Mouse (Mus musculus): Measurements from ENCODE around the gene Ifna7.

Gene Ifna7

DNA sequence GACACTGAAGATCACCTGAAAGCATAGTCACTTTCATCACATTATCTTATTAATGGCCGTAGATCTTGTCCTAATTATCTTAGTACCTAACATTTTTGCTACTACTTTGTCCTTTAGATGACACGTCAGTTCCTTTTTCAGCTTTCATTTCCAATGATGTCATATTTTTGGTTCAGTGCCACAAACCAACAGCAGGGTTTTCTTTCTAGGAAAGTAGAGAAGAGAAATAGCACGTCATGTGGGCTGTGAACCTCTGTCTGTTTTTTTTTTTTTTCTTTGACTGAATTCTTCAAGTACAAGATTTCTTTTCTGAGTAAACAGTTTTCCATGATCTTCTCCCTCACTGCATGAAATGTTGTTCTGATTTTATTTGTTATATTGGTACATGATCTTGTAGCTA, 24.0 kb downstream of the Ifna7 start:
- DNase-seq (ENCODE audit: low read depth, low spot score), result no peak

GRCm38 (mm10) chr4:88841438-88841911, 25.4 kb downstream of the Ifna7 start, which contains the start of gene Ifna4:
Ifna4 (plus strand) TSS chr4:88841861.
- no peak for DNase-seq (ENCODE audit: low read depth, low spot score)

DNA sequence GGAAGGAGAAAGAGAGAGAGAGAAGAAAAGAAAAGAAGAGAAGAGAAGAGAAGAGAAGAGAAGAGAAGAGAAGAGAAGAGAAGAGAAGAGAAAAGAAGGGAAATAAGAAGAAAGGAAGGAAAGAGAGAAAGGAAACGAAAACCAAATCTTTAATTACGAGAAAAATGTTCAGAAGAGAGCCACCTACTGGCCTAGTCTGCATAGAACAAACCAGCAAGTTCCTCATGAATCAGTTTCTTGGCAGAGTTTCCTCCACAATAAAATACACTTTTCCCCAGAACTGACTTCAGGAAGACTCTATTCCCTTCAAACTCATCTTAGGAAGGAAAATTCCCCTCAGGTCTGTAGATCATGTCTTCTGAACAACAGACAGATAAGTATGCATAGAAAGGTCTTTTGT, 29.3 kb downstream of the Ifna7 start:
- DNase-seq (ENCODE audit: low read depth, low spot score), result no peak

GRCm38 (mm10) chr4:88849698-88850097, 33.7 kb downstream of the Ifna7 start, which contains the start of gene Ifna1:
Ifna1 (plus strand) TSS chr4:88850087.
- no peak for DNase-seq (ENCODE audit: low read depth, low spot score)

- no peak for DNase-seq (ENCODE audit: low read depth, low spot score)
These were observed 35.2 kb downstream of the Ifna7 start for GRCm38 (mm10) chr4:88851026-88851763.

DNA sequence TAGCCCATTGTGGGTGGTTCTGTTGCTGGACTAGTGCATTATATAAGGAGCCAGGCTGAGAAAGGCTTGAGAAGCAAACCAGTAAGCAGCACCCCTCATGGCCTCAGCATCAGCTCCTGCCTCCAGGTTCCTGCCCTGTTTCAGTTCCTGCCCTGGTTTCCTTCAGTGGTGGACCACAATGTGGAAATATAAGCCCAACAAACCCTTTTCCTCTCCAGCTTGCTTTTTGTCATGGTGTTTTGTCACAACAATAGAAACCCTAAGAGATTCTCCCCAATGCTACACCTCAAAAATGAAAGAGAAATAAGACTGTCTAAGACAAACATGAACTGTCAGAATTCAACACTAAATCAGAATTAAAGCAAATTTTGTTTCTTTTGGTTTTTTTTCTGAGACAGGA, 43.2 kb downstream of the Ifna7 start:
- no peak for DNase-seq (ENCODE audit: low read depth, low spot score)

- no peak for DNase-seq (ENCODE audit: low read depth, low spot score)
These were observed 47.3 kb downstream of the Ifna7 start for GRCm38 (mm10) chr4:88863309-88863708.

DNA sequence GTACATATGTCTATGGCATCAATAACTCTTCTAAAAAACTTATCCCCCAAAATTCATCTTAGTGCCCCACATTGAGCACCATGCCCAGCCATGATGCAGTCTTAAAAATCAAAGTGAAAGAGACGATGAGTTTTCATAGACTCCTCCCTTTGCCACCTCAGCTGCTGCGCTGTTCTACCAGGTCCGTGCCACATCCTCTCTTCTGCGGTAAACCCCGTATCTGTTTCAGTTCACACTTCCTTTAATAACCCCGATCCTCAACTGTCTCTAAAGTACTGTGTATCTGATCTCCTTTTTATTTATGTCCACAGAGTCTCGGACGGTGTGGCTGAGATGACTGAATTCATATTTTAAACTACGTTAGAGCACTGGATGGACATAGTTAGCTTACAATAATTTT, 48.6 kb downstream of the Ifna7 start:
- no peak for DNase-seq (ENCODE audit: low read depth, low spot score)

- no peak for DNase-seq (ENCODE audit: low read depth, low spot score)
These were observed 49.1 kb downstream of the Ifna7 start for GRCm38 (mm10) chr4:88865011-88865569.
